Mouse (Mus musculus) C2C12 (cell line): Measurements from ENCODE around the gene Lsamp. TPM values are rescaled to one million over a fixed set of nuclear protein-coding genes. Genes with fewer than 3 reads are reported as not detected.

Experiments used
- H3K27me3 ChIP-seq: one replicate; pipeline ENCODE4 v1.6.1; 2011; ENCODE audit not compliant: control insufficient read depth, insufficient read depth, insufficient read length
- H3K36me3 ChIP-seq: one replicate; pipeline ENCODE4 v1.6.1; 2011; ENCODE audit not compliant: control insufficient read depth, insufficient read depth
- H3K4me3 ChIP-seq: one replicate; pipeline ENCODE4 v1.5.1; 2011; ENCODE audit warnings: mild to moderate bottlenecking, control low read depth; ENCODE audit not compliant: poor library complexity, insufficient read depth, severe bottlenecking
- H3K79me2 ChIP-seq: one replicate; pipeline ENCODE4 v1.6.1; 2011; ENCODE audit not compliant: control insufficient read depth, insufficient read depth
- H3K79me3 ChIP-seq: one replicate; pipeline ENCODE4 v1.6.1; 2011; ENCODE audit warnings: low read depth, control low read depth
- H3ac ChIP-seq: one replicate; pipeline ENCODE3; 2011; ENCODE audit warnings: low read depth; ENCODE audit not compliant: control insufficient read depth, insufficient read length
- CEBPB ChIP-seq: IDR thresholded peaks from one replicate; pipeline ENCODE4 v1.6.1; 2011; ENCODE audit warnings: low read depth, mild to moderate bottlenecking, control low read depth, moderate library complexity
- CTCF ChIP-seq: IDR thresholded peaks from one replicate; pipeline ENCODE4 v1.5.1; 2011; ENCODE audit not compliant: control insufficient read depth, insufficient read depth, insufficient read length
- FOSL1 ChIP-seq: IDR thresholded peaks from one replicate; pipeline ENCODE4 v1.8.0; 2011; ENCODE audit warnings: mild to moderate bottlenecking, low read length; ENCODE audit not compliant: poor library complexity, insufficient read depth, severe bottlenecking
- MAX ChIP-seq: IDR thresholded peaks from one replicate; pipeline ENCODE4 v1.6.1; 2011; ENCODE audit warnings: mild to moderate bottlenecking, control low read depth
- MYOD1 ChIP-seq: IDR thresholded peaks from one replicate; pipeline ENCODE4 v1.6.1; 2011; ENCODE audit warnings: low read depth; ENCODE audit not compliant: control insufficient read depth, insufficient read length
- MYOG ChIP-seq: IDR thresholded peaks from one replicate; pipeline ENCODE4 v1.6.1; 2011; ENCODE audit not compliant: control insufficient read depth, insufficient read length; ENCODE audit errors: extremely low read depth
- USF1 ChIP-seq: IDR thresholded peaks from one replicate; pipeline ENCODE4 v1.6.1; 2011; ENCODE audit warnings: low read depth, mild to moderate bottlenecking, control low read depth, moderate library complexity
- polyA plus RNA-seq: library from polyadenylated mRNA; unstranded; fragments of >200 nt; fragmentation: generic; extraction: Trizol; gene quantifications from one replicate; pipeline ENCODE4 v1.2.1, GENCODE M21; 2012; ENCODE audit warnings: missing spikeins

Gene Lsamp
- polyA plus RNA-seq, 1 experiment: not detected

GRCm38 (mm10) chr16:42059927-42060326 lies 2075.8 kb downstream of the Lsamp start:
- Histone ChIP-seq H3K27me3 (no peaks in the 10 kb centered on the region), H3ac (no peak overlapping the region), H3K79me3 (no peaks in the 10 kb centered on the region), H3K79me2 (no peaks in the 10 kb centered on the region), H3K4me3 (no peak overlapping the region), H3K36me3 (no peaks in the 10 kb centered on the region)
- TF ChIP-seq FOSL1 (no peak), CTCF (no peak), CEBPB (no peak)

- Histone ChIP-seq H3K79me3 (no peaks in the 10 kb centered on the region), H3K4me3 (no peak overlapping the region), H3K79me2 (no peaks in the 10 kb centered on the region), H3K27me3 (no peaks in the 10 kb centered on the region), H3K36me3 (no peaks in the 10 kb centered on the region), H3ac (no peak overlapping the region)
- TF ChIP-seq MYOD1 (no peak), CEBPB (no peak), FOSL1 (no peak), MYOG (no peak), USF1 (no peak), CTCF (no peak)
Measured at GRCm38 (mm10) chr16:42074325-42074724, 2090.2 kb downstream of the Lsamp start.

DNA sequence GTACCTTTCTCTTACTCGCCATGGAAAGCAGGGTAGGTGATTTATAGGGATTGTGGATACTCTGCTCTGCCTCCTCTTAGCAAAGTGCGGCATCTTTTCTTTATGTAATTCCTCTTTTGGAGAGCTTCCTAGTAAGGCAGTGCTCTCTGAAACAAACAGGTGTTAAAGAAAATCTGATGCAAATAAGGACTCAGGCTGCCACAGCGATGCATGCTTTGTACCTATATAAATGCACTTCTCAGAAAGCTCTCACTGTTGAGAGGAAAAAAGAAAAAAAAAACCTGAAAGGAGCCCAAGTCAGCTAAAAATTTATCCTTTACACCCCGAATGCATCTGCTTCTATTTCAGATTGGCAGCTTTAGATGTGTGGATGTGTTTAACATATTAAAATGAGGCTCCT lies 2095.4 kb downstream of the Lsamp start:
- H3K79me2 ChIP-seq: no peaks in the 10 kb centered on the region
- no peak overlapping the region for H3ac ChIP-seq
- H3K4me3 ChIP-seq: no peak overlapping the region
- H3K79me3 ChIP-seq: no peaks in the 10 kb centered on the region
- H3K36me3 ChIP-seq: no peaks in the 10 kb centered on the region
- H3K27me3 ChIP-seq: no peaks in the 10 kb centered on the region
- TF ChIP-seq CEBPB (no peak), MAX (no peak), MYOD1 (no peak), FOSL1 (no peak), CTCF (no peak), USF1 (no peak), MYOG (no peak)

DNA sequence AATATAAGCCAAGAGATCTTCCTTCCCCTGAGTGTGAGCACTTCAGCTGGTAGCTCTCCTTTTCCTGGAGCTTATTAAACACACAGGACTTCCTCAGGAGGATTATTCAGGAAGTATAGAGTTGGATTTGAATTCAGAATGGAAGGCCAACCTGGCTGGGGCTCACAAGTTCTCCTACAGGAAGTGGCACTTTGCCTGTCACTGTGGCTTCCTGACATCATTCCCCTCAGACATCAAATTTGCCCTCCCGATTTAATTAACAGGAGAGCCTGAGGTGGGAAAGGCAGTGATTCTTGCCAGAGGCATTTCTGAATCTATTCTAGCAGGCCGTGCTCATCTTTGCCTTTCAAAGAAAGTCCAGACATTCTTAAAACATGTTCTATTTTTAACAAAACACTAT lies 2097.4 kb downstream of the Lsamp start:
- no peak for TF ChIP-seq USF1
- H3K79me3 ChIP-seq: no peaks in the 10 kb centered on the region
- no peak overlapping the region for H3K4me3 ChIP-seq
- H3ac ChIP-seq: no peak overlapping the region
- H3K36me3 ChIP-seq: no peaks in the 10 kb centered on the region
- no peaks in the 10 kb centered on the region for H3K79me2 ChIP-seq
- H3K27me3 ChIP-seq: no peaks in the 10 kb centered on the region

- no peaks in the 10 kb centered on the region for H3K27me3 ChIP-seq
- no peak overlapping the region for H3K4me3 ChIP-seq
- H3ac ChIP-seq: no peak overlapping the region
- H3K79me3 ChIP-seq: no peaks in the 10 kb centered on the region
- H3K36me3 ChIP-seq: no peaks in the 10 kb centered on the region
- TF ChIP-seq CEBPB (no peak), CTCF (no peak), USF1 (no peak), MYOD1 (no peak), FOSL1 (no peak), MYOG (no peak), MAX (no peak)
- H3K79me2 ChIP-seq: no peaks in the 10 kb centered on the region
Measured at GRCm38 (mm10) chr16:42097510-42097909, 2113.3 kb downstream of the Lsamp start.

DNA sequence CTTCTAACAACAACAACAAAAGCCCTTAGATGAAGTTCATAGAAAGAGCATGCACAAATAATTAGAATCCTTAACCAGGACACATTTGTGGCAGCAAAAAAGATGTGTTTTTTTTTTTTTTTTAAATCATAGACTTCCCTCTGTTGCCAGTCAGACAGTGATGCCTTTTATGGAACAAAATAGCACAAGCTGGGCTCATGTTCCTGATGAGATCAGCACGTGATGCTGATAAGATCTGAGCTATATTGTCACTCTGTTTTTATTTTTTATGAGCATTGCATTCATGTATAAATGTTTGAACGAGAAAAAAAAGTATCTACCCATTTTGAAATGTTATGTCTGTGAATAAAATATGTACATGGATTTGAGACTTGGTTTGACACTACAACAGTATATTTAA lies 2118.0 kb downstream of the Lsamp start:
- no peak overlapping the region for H3K4me3 ChIP-seq
- no peak overlapping the region for H3ac ChIP-seq
- no peaks in the 10 kb centered on the region for H3K27me3 ChIP-seq
- H3K79me2 ChIP-seq: no peaks in the 10 kb centered on the region
- no peaks in the 10 kb centered on the region for H3K79me3 ChIP-seq
- no peaks in the 10 kb centered on the region for H3K36me3 ChIP-seq
- TF ChIP-seq MYOG: no peak
- TF ChIP-seq FOSL1: no peak
- TF ChIP-seq USF1: no peak
- TF ChIP-seq MYOD1: no peak
- TF ChIP-seq CEBPB: no peak
- TF ChIP-seq MAX: no peak
- TF ChIP-seq CTCF: no peak
